Mouse (Mus musculus) limb, embryonic 10.5 days (tissue): ENCODE measurements around the gene Prr5l. TPM values are rescaled to one million over a fixed set of nuclear protein-coding genes. Genes with fewer than 3 reads are reported as not detected.

ENCODE experiments used
- DNase-seq: peaks from one replicate; pipeline ENCODE4 v3.0.0-alpha.2; 2017; ENCODE audit warnings: low spot score
- H3K27ac ChIP-seq: fragments of 300-500 bp; sonication (generic); 2 replicates; pipeline ENCODE4 v1.5.1; 2016; ENCODE audit warnings: mild to moderate bottlenecking
- H3K27me3 ChIP-seq: fragments of 300-500 bp; sonication (generic); 2 replicates; pipeline ENCODE4 v1.6.1; 2016; ENCODE audit warnings: low read depth, mild to moderate bottlenecking; ENCODE audit not compliant: poor library complexity, severe bottlenecking
- H3K36me3 ChIP-seq: fragments of 300-500 bp; sonication (generic); 2 replicates; pipeline ENCODE4 v1.6.1; 2016; ENCODE audit warnings: mild to moderate bottlenecking, moderate library complexity
- H3K4me1 ChIP-seq: fragments of 300-500 bp; sonication (generic); 2 replicates; pipeline ENCODE4 v1.6.1; 2016
- H3K4me3 ChIP-seq: fragments of 300-500 bp; sonication (generic); 2 replicates; pipeline ENCODE4 v1.5.1; 2016; ENCODE audit warnings: mild to moderate bottlenecking, moderate library complexity
- H3K9me3 ChIP-seq: fragments of 300-500 bp; sonication (generic); replicated peaks from 2 replicates; pipeline ENCODE4 v1.6.1; 2016; ENCODE audit warnings: mild to moderate bottlenecking
- WGBS: fragments of 180-500 bp; shearing (Covaris S2); methylation state at CpG from one replicate; pipeline ENCODE4 v1.1.7; 2016; 5-methylcytosine and 5-hydroxymethylcytosine counted together
- polyA plus RNA-seq: library from polyadenylated mRNA; unstranded; fragments of >200 nt; fragmentation: Nextera tagmentation; extraction: Ambion mirVana; gene quantifications from 2 replicates; pipeline ENCODE4 v1.2.1, GENCODE M21; 2016

Prr5l gene
- polyA plus RNA-seq, 1 experiment from 2014 or later: 22.4 TPM

- Histone ChIP-seq H3K27ac (no peak overlapping the region), H3K27me3 (no peaks in the 10 kb centered on the region), H3K4me3 (no peak overlapping the region), H3K4me1 (peaks cover 17% of the 10 kb centered on the region), H3K9me3 (no peaks in the 10 kb centered on the region), H3K36me3 (no peaks in the 10 kb centered on the region)
- WGBS: 70% methylated on average over 15 of the region's 15 CpGs
- no peak for DNase-seq
Measured at GRCm38 (mm10) chr2:101862219-101863123, 20.4 kb downstream of the Prr5l start.

- no peaks in the 10 kb centered on the region for H3K36me3 ChIP-seq
- no peaks in the 10 kb centered on the region for H3K9me3 ChIP-seq
- H3K4me1 ChIP-seq: peaks cover 23% of the 10 kb centered on the region
- DNase-seq: no peak
- H3K27ac ChIP-seq: no peak overlapping the region
- H3K4me3 ChIP-seq: no peak overlapping the region
- no peaks in the 10 kb centered on the region for H3K27me3 ChIP-seq
- 72% methylated on average over 3 of the region's 3 CpGs for WGBS
Measured at GRCm38 (mm10) chr2:101860920-101861485, 21.8 kb downstream of the Prr5l start.

GRCm38 (mm10) chr2:101856174-101856573 is 26.7 kb downstream of the Prr5l start:
- Histone ChIP-seq H3K36me3 (no peaks in the 10 kb centered on the region), H3K27ac (no peak overlapping the region), H3K4me1 (peaks cover 15% of the 10 kb centered on the region), H3K4me3 (no peak overlapping the region), H3K27me3 (no peaks in the 10 kb centered on the region), H3K9me3 (no peaks in the 10 kb centered on the region)
- 64% methylated on average over 9 of the region's 9 CpGs for WGBS
- DNase-seq: no peak

- Histone ChIP-seq H3K27ac (no peak overlapping the region), H3K4me1 (peaks cover 11% of the 10 kb centered on the region), H3K9me3 (no peaks in the 10 kb centered on the region), H3K36me3 (no peaks in the 10 kb centered on the region), H3K4me3 (no peak overlapping the region), H3K27me3 (no peaks in the 10 kb centered on the region)
- 77% methylated on average over 7 of the region's 7 CpGs for WGBS
- no peak for DNase-seq
Measured at GRCm38 (mm10) chr2:101854792-101855191, 28.0 kb downstream of the Prr5l start.

DNA sequence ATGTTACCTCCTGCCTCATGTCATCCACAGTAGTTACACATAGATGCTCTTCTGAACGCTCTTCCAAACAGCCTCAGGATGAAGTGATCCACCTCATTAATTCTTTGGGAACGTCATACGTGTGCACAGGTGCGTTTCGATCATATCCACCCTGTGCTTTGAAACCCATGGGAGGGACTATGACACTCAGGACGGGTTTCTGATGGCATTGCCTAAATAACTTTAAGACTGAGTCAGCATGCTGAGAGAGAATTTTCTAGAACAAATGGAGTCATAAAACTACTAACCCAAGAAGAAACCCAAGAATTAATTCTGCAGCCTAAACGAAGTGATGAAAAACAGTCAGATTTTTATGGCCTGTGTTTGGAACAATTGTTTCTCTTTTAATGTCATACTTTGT is 40.1 kb downstream of the Prr5l start:
- no peak overlapping the region for H3K4me3 ChIP-seq
- no peak for DNase-seq
- no peaks in the 10 kb centered on the region for H3K4me1 ChIP-seq
- 88% methylated on average over 7 of the region's 7 CpGs for WGBS
- no peak overlapping the region for H3K27ac ChIP-seq
- H3K27me3 ChIP-seq: no peaks in the 10 kb centered on the region
- H3K9me3 ChIP-seq: no peaks in the 10 kb centered on the region
- H3K36me3 ChIP-seq: no peaks in the 10 kb centered on the region

DNA sequence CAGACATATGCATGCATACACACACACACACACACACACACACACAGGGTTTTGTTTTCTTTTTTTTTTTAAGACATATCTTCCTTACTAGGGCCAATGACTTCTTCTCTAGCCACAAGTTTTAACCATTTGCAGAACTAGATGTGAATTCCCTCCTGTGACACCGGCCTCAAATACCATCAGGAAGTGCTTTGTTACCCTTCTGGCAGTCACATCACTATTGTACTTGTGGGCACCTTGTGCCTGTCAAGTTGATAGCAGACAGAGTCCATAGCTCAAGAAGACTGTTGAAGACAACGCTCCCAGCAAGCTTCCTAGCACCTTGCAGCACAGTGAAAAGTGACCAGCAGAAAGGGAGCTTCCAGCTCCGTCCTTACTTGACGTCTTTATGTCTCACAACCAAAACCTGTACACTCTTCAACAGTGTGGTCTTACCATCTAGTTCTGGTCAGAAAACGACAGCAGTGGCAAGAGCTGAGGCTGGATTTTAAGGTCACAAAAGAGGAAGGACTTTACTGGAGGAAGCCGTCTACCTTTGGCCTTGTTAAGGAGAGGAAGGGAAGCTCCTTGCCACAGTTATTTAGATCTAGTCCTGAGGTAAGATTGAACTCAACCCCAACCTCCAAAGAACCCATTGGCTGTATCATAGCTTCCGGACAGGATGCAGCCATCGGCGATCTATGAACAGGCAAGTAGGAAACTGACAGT is 47.9 kb downstream of the Prr5l start:
- Histone ChIP-seq H3K27ac (no peak overlapping the region), H3K27me3 (no peaks in the 10 kb centered on the region), H3K4me1 (peaks cover 6% of the 10 kb centered on the region; the same call in 1 of the 2 replicates), H3K36me3 (no peaks in the 10 kb centered on the region), H3K4me3 (no peak overlapping the region), H3K9me3 (no peaks in the 10 kb centered on the region)
- 88% methylated on average over 9 of the region's 9 CpGs for WGBS
- no peak for DNase-seq

- WGBS: 91% methylated on average over 9 of the region's 9 CpGs
- no peak overlapping the region for H3K27ac ChIP-seq
- DNase-seq: no peak
- no peaks in the 10 kb centered on the region for H3K27me3 ChIP-seq
- H3K4me3 ChIP-seq: no peak overlapping the region
- no peaks in the 10 kb centered on the region for H3K9me3 ChIP-seq
- H3K36me3 ChIP-seq: no peaks in the 10 kb centered on the region
- H3K4me1 ChIP-seq: peaks cover 14% of the 10 kb centered on the region; the same call in 1 of the 2 replicates
Measured at GRCm38 (mm10) chr2:101832361-101832760, 50.5 kb downstream of the Prr5l start.

GRCm38 (mm10) chr2:101831851-101832250 is 51.0 kb downstream of the Prr5l start:
- no peak overlapping the region for H3K4me3 ChIP-seq
- H3K9me3 ChIP-seq: no peaks in the 10 kb centered on the region
- no peak for DNase-seq
- no peaks in the 10 kb centered on the region for H3K27me3 ChIP-seq
- 91% methylated on average over 5 of the region's 5 CpGs for WGBS
- H3K36me3 ChIP-seq: no peaks in the 10 kb centered on the region
- peaks cover 14% of the 10 kb centered on the region; the same call in 1 of the 2 replicates for H3K4me1 ChIP-seq
- H3K27ac ChIP-seq: no peak overlapping the region

DNA sequence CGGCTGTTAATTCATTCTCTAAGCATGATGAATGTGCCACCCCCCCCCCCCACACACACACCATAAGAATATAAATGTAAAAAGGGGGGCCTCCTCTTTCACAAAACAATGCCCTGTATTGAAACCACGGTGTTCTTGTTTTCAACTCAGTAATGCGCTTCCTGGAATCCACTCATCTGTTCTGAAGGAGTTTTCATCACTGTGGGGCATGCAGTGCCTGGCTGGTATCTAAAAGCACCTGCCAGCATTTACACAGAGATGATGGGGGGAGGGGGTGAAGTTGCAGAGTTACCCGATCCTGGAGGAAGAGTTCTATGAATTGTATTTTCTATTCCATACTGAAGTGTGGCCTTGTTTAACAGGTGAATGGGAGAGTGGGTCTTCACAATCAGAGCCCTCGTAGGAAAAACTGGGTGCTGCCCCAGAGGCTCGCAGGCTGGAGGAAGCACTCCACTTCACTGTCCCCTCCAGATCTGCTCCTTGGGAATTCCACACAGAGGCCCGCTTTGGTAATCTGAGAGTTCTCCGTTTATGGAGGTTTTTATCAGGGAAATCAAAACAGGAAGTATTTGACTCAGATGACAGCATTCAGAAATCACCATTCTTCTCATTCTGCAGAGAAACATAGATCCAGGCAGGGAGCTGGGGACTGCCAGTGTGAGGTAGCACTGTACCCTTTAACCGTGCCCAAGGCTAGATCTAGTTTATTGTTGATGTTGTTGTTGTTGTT is 52.5 kb downstream of the Prr5l start:
- 71% methylated on average over 9 of the region's 9 CpGs for WGBS
- Histone ChIP-seq H3K4me3 (no peak overlapping the region), H3K4me1 (peaks cover 14% of the 10 kb centered on the region; the same call in 1 of the 2 replicates), H3K9me3 (no peaks in the 10 kb centered on the region), H3K27ac (no peak overlapping the region), H3K36me3 (no peaks in the 10 kb centered on the region), H3K27me3 (no peaks in the 10 kb centered on the region)
- no peak for DNase-seq

GRCm38 (mm10) chr2:101829013-101829412 is 53.8 kb downstream of the Prr5l start:
- WGBS: 74% methylated on average over 4 of the region's 4 CpGs
- no peak for DNase-seq
- Histone ChIP-seq H3K27me3 (no peaks in the 10 kb centered on the region), H3K36me3 (no peaks in the 10 kb centered on the region), H3K4me1 (peaks cover 14% of the 10 kb centered on the region; the same call in 1 of the 2 replicates), H3K27ac (no peak overlapping the region), H3K9me3 (no peaks in the 10 kb centered on the region), H3K4me3 (no peak overlapping the region)

- Histone ChIP-seq H3K27me3 (no peaks in the 10 kb centered on the region), H3K27ac (no peak overlapping the region), H3K36me3 (no peaks in the 10 kb centered on the region), H3K4me3 (no peak overlapping the region), H3K9me3 (no peaks in the 10 kb centered on the region), H3K4me1 (peaks cover 14% of the 10 kb centered on the region; the same call in 1 of the 2 replicates)
- WGBS: 72% methylated on average over 5 of the region's 5 CpGs
- no peak for DNase-seq
Measured at GRCm38 (mm10) chr2:101828057-101828643, 54.7 kb downstream of the Prr5l start.

DNA sequence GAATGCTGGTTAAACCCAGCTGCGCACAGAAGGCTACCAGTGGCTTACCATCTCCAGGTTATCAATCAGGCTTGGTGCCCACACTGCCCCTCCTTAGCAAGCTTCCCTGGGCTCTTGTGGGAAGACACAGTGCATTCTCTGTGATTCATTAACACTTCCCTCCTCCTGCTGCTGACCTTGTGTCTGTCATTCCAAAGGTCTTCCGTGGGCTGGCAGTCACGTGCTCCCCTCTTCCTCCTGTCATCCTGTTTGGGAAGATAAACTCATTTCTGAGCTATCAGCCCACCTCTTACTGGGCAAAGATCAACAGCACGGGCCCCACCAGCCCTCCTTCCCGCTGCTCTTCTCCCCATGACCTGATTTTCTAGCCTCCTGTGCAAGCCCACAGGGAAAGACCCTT is 55.2 kb downstream of the Prr5l start:
- no peak overlapping the region for H3K4me3 ChIP-seq
- no peaks in the 10 kb centered on the region for H3K36me3 ChIP-seq
- no peak for DNase-seq
- H3K4me1 ChIP-seq: peaks cover 14% of the 10 kb centered on the region; the same call in 1 of the 2 replicates
- H3K27ac ChIP-seq: no peak overlapping the region
- H3K27me3 ChIP-seq: no peaks in the 10 kb centered on the region
- no peaks in the 10 kb centered on the region for H3K9me3 ChIP-seq
- WGBS: 38% methylated on average over 5 of the region's 5 CpGs
